ENCODE assay signal across 27 mouse cellular contexts in the genomic region with DNA sequence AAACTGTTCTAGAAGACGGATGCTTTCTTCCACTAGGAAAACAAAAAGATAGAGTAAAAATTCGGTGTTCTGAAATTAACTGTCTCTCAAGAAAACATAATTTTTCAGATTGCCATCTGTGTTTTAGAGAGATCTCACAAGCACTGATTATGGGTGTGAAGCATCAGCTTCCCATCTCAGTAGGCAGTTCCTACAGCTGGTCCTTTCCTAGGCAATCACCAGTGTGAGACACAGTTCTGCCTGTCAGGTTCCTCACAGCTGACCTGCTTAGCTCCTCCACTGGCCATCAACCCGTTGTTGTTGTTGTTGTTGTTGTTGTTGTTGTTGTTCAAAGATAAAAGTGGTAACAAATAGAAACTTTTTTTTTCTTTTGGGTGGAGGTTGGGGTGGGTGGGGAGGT.
DNase-seq lines count a peak whose midpoint lies in the region; ATAC-seq lines count a peak whose summit lies in the region.
"Had no signal": no experiment of that assay in that cellular context is flagged by ENCODE, and none has a peak within 500 bp of the region (broad histone marks: within the 10 kb centered on the region; RNA-seq: fewer than 3 reads in every experiment).

No protein-coding gene starts in this region.

- 75% methylated on average over 3 of the region's 3 CpGs for WGBS in forebrain, embryonic 15.5 days
- 85% methylated on average over 3 of the region's 3 CpGs for WGBS in forebrain, embryonic 10.5 days
- WGBS in neural tube, embryonic 13.5 days, result 92% methylated on average over 3 of the region's 3 CpGs

- ATAC-seq in forebrain, embryonic 15.5 days (replicated peaks), result no peak
- ATAC-seq in neural tube, embryonic 13.5 days (ENCODE audit: low read depth), result no peak
- ATAC-seq: activated CD4-positive, CD25-positive, alpha-beta regulatory T cell, adult 4 months; CD4-positive, CD25-positive, alpha-beta regulatory T cell, adult 4 months; forebrain, embryonic 14.5 days; forebrain, postnatal 0 days; Patski had no signal

- H3K27me3 ChIP-seq in forebrain, embryonic 15.5 days, result no peaks in the 10 kb centered on the region
- no peaks in the 10 kb centered on the region for H3K27me3 ChIP-seq in forebrain, embryonic 10.5 days (ENCODE audit: poor library complexity, severe bottlenecking)
- no peaks in the 10 kb centered on the region for H3K27me3 ChIP-seq in neural tube, embryonic 13.5 days
- H3K27me3 ChIP-seq: CH12.LX; embryonic facial prominence, embryonic 12.5 days; forebrain, embryonic 12.5 days; Patski had no signal

- H3K4me2 ChIP-seq in forebrain, embryonic 15.5 days (replicated peaks), result no peak overlapping the region
- no peak overlapping the region for H3K4me2 ChIP-seq in neural tube, embryonic 13.5 days
- H3K4me2 ChIP-seq: embryonic facial prominence, embryonic 12.5 days; forebrain, embryonic 12.5 days had no signal

- DNase-seq in forebrain, embryonic 10.5 days (ENCODE audit: extremely low spot score, low spot score), result no peak
- peak; percentile 52 for DNase-seq in heart, adult 11 months
- no peak for DNase-seq in heart, adult 9 months (ENCODE audit: low spot score in 2 of 2)
- DNase-seq in neural tube, embryonic 10.5 days (ENCODE audit: extremely low spot score, low spot score), result no peak
- no peak for DNase-seq in embryo, embryonic 10 days (ENCODE audit: low spot score)
- DNase-seq: adrenal gland, adult 8-10 months; adrenal gland, postnatal 14 days; adrenal gland, postnatal 36 days; B cell, adult 2 months; cerebellum, adult 11 months; cerebellum, adult 18-20 months; cerebellum, adult 8-10 months; cerebellum, adult 9-11 months; cerebellum, postnatal 14 days; cerebellum, postnatal 36 days; forebrain, postnatal 0 days had no signal

- no peak overlapping the region for H3K4me3 ChIP-seq in forebrain, embryonic 15.5 days
- H3K4me3 ChIP-seq in forebrain, embryonic 10.5 days, result no peak overlapping the region
- no peak overlapping the region for H3K4me3 ChIP-seq in neural tube, embryonic 13.5 days
- H3K4me3 ChIP-seq: embryonic facial prominence, embryonic 10.5 days; embryonic facial prominence, embryonic 12.5 days; forebrain, embryonic 12.5 days had no signal

- no peak overlapping the region for H3K9ac ChIP-seq in forebrain, embryonic 15.5 days (replicated peaks)
- no peak overlapping the region for H3K9ac ChIP-seq in neural tube, embryonic 13.5 days
- H3K9ac ChIP-seq: embryonic facial prominence, embryonic 12.5 days; forebrain, embryonic 12.5 days; forebrain, postnatal 0 days had no signal

- peaks cover 8% of the 10 kb centered on the region; the same call in 1 of the 2 replicates for H3K4me1 ChIP-seq in forebrain, embryonic 15.5 days
- 0 out of 2 replicates have a peak, but pooled peaks cover 4% of the 10 kb centered on the region for H3K4me1 ChIP-seq in forebrain, embryonic 10.5 days
- H3K4me1 ChIP-seq in neural tube, embryonic 13.5 days (replicated peaks), result peaks cover 10% of the 10 kb centered on the region; the same call in 1 of the 2 replicates
- H3K4me1 ChIP-seq: forebrain, embryonic 12.5 days had no signal

- peaks cover 41% of the 10 kb centered on the region for H3K36me3 ChIP-seq in forebrain, embryonic 15.5 days
- peaks cover 74% of the 10 kb centered on the region for H3K36me3 ChIP-seq in forebrain, embryonic 10.5 days (replicated peaks)
- peaks cover 65% of the 10 kb centered on the region for H3K36me3 ChIP-seq in neural tube, embryonic 13.5 days

- peak overlapping the region; percentile 37; the same call in 1 of the 2 replicates for H3K27ac ChIP-seq in forebrain, embryonic 15.5 days (replicated peaks)
- no peak overlapping the region for H3K27ac ChIP-seq in forebrain, embryonic 10.5 days
- H3K27ac ChIP-seq in neural tube, embryonic 13.5 days (replicated peaks), result peak overlapping the region; percentile 71
- H3K27ac ChIP-seq: embryonic facial prominence, embryonic 10.5 days; embryonic facial prominence, embryonic 12.5 days; forebrain, embryonic 12.5 days had no signal

- no peaks in the 10 kb centered on the region for H3K9me3 ChIP-seq in forebrain, embryonic 15.5 days
- H3K9me3 ChIP-seq in forebrain, embryonic 10.5 days, result no peaks in the 10 kb centered on the region
- no peaks in the 10 kb centered on the region for H3K9me3 ChIP-seq in neural tube, embryonic 13.5 days
- H3K9me3 ChIP-seq: embryonic facial prominence, embryonic 10.5 days; embryonic facial prominence, embryonic 12.5 days; forebrain, embryonic 12.5 days; G1E had no signal
